Mouse (Mus musculus) limb, embryonic 13.5 days (tissue): Measurements from ENCODE around the gene Vwa3b. TPM values are rescaled to one million over a fixed set of nuclear protein-coding genes. Genes with fewer than 3 reads are reported as not detected.
A peak's percentile ranks its signal among the peaks of the same experiment; 100 is the strongest.

Experiments
- ATAC-seq: fragments of 200-750 bp; cut with Nextera tagmentation; 2 replicates; pipeline ENCODE4 v1.8.0; 2017; ENCODE audit warnings: low read depth, moderate number of reproducible peaks, moderate TSS enrichment; ENCODE audit not compliant: low FRiP score
- H3K27ac ChIP-seq: fragments of 300-500 bp; sonication (generic); 2 replicates; pipeline ENCODE4 v1.5.1; 2015; ENCODE audit warnings: inconsistent platforms, mild to moderate bottlenecking, moderate library complexity
- H3K27me3 ChIP-seq: fragments of 300-500 bp; sonication (generic); 2 replicates; pipeline ENCODE4 v1.6.1; 2015; ENCODE audit warnings: mild to moderate bottlenecking, inconsistent platforms
- H3K36me3 ChIP-seq: fragments of 300-500 bp; sonication (generic); 2 replicates; pipeline ENCODE4 v1.6.1; 2015; ENCODE audit warnings: inconsistent platforms, mild to moderate bottlenecking, moderate library complexity
- H3K4me1 ChIP-seq: fragments of 300-500 bp; sonication (generic); 2 replicates; pipeline ENCODE4 v1.6.1; 2015; ENCODE audit warnings: inconsistent platforms
- H3K4me2 ChIP-seq: fragments of 300-500 bp; sonication (generic); replicated peaks from 2 replicates; pipeline ENCODE4 v1.6.1; 2015; ENCODE audit warnings: inconsistent platforms, mild to moderate bottlenecking, moderate library complexity
- H3K4me3 ChIP-seq: fragments of 300-500 bp; sonication (generic); 2 replicates; pipeline ENCODE4 v1.5.1; 2015; ENCODE audit warnings: moderate library complexity, mild to moderate bottlenecking, inconsistent platforms
- H3K9ac ChIP-seq: fragments of 300-500 bp; sonication (generic); 2 replicates; pipeline ENCODE4 v1.6.1; 2015; ENCODE audit warnings: mild to moderate bottlenecking, inconsistent platforms
- H3K9me3 ChIP-seq: fragments of 300-500 bp; sonication (generic); 2 replicates; pipeline ENCODE4 v1.6.1; 2016; ENCODE audit warnings: inconsistent platforms
- WGBS: fragments of 180-500 bp; shearing (Covaris S2); methylation state at CpG from one replicate; pipeline ENCODE4 v1.1.7; 2015; 5-methylcytosine and 5-hydroxymethylcytosine counted together
- polyA plus RNA-seq: library from polyadenylated mRNA; unstranded; fragments of >200 nt; fragmentation: Nextera tagmentation; extraction: Ambion mirVana; gene quantifications from 2 replicates; pipeline ENCODE4 v1.2.1, GENCODE M21; 2015

Gene Vwa3b
- polyA plus RNA-seq, 1 experiment from 2014 or later: 1.9 TPM

- 48% methylated on average over 6 of the region's 6 CpGs for WGBS
- Histone ChIP-seq H3K9me3 (no peaks in the 10 kb centered on the region), H3K27ac (no peak overlapping the region), H3K27me3 (no peaks in the 10 kb centered on the region), H3K36me3 (no peaks in the 10 kb centered on the region), H3K4me2 (no peak overlapping the region), H3K4me1 (no peaks in the 10 kb centered on the region), H3K9ac (no peak overlapping the region), H3K4me3 (no peak overlapping the region)
- no peak for ATAC-seq
Measured at GRCm38 (mm10) chr1:37220134-37220907, 193.9 kb downstream of the Vwa3b start.

- Histone ChIP-seq H3K27ac (no peak overlapping the region), H3K9ac (no peak overlapping the region), H3K4me2 (no peak overlapping the region), H3K36me3 (no peaks in the 10 kb centered on the region), H3K4me3 (no peak overlapping the region), H3K4me1 (no peaks in the 10 kb centered on the region), H3K9me3 (no peaks in the 10 kb centered on the region), H3K27me3 (no peaks in the 10 kb centered on the region)
- no peak for ATAC-seq
- WGBS: 36% methylated on average over 7 of the region's 7 CpGs
Measured at GRCm38 (mm10) chr1:37222002-37222401, 195.6 kb downstream of the Vwa3b start.

GRCm38 (mm10) chr1:37230404-37230803 lies 204.0 kb downstream of the Vwa3b start:
- H3K36me3 ChIP-seq: no peaks in the 10 kb centered on the region
- no peak overlapping the region for H3K4me3 ChIP-seq
- no peak overlapping the region for H3K27ac ChIP-seq
- WGBS: 75% methylated on average over 6 of the region's 6 CpGs
- no peak for ATAC-seq
- H3K9ac ChIP-seq: no peak overlapping the region
- H3K4me1 ChIP-seq: peaks cover 7% of the 10 kb centered on the region; the same call in 1 of the 2 replicates
- no peaks in the 10 kb centered on the region; the same call in 1 of the 2 replicates for H3K9me3 ChIP-seq
- no peak overlapping the region for H3K4me2 ChIP-seq
- H3K27me3 ChIP-seq: no peaks in the 10 kb centered on the region

GRCm38 (mm10) chr1:37231295-37231701 lies 204.9 kb downstream of the Vwa3b start:
- H3K9me3 ChIP-seq: no peaks in the 10 kb centered on the region; the same call in 1 of the 2 replicates
- no peak overlapping the region for H3K27ac ChIP-seq
- peaks cover 7% of the 10 kb centered on the region; the same call in 1 of the 2 replicates for H3K4me1 ChIP-seq
- no peak overlapping the region for H3K4me3 ChIP-seq
- peak overlapping the region; percentile 47 for H3K4me2 ChIP-seq
- no peak overlapping the region for H3K9ac ChIP-seq
- H3K36me3 ChIP-seq: no peaks in the 10 kb centered on the region
- ATAC-seq: peak; percentile 69; the same call in 1 of the 2 replicates
- no peaks in the 10 kb centered on the region for H3K27me3 ChIP-seq
- 30% methylated on average over 6 of the region's 6 CpGs for WGBS

Other genes with a start within 250 kb of the Vwa3b start
- 12.5 and 13.4 TPM in 2 replicates for gene Tmem131, start 82.9 kb upstream of the Vwa3b start, polyA plus RNA-seq
- not detected in 2 replicates for gene Cnga3, start 187.8 kb downstream of the Vwa3b start, polyA plus RNA-seq